Mouse (Mus musculus) lung, embryonic 15.5 days (tissue): ENCODE results near the gene 1110032A03Rik. TPM values are rescaled to one million over a fixed set of nuclear protein-coding genes. Genes with fewer than 3 reads are reported as not detected.

Source experiments
- ATAC-seq: fragments of 200-750 bp; cut with Nextera tagmentation; 2 replicates; pipeline ENCODE4 v1.8.0; 2017; ENCODE audit warnings: moderate number of reproducible peaks, borderline replicate concordance; ENCODE audit not compliant: low FRiP score, low TSS enrichment; ENCODE audit errors: extremely low read depth
- H3K27ac ChIP-seq: fragments of 300-500 bp; sonication (generic); 2 replicates; pipeline ENCODE4 v1.5.1; 2015; ENCODE audit warnings: moderate library complexity, mild to moderate bottlenecking, inconsistent platforms
- H3K27me3 ChIP-seq: fragments of 300-500 bp; sonication (generic); 2 replicates; pipeline ENCODE4 v1.6.1; 2015; ENCODE audit warnings: inconsistent platforms
- H3K36me3 ChIP-seq: fragments of 300-500 bp; sonication (generic); 2 replicates; pipeline ENCODE4 v1.6.1; 2015; ENCODE audit warnings: inconsistent platforms
- H3K4me1 ChIP-seq: fragments of 300-500 bp; sonication (generic); 2 replicates; pipeline ENCODE4 v1.6.1; 2015; ENCODE audit warnings: inconsistent platforms
- H3K4me2 ChIP-seq: fragments of 300-500 bp; sonication (generic); 2 replicates; pipeline ENCODE4 v1.6.1; 2015; ENCODE audit warnings: inconsistent platforms, mild to moderate bottlenecking, moderate library complexity
- H3K4me3 ChIP-seq: fragments of 300-500 bp; sonication (generic); 2 replicates; pipeline ENCODE4 v1.5.1; 2015; ENCODE audit warnings: mild to moderate bottlenecking, inconsistent platforms
- H3K9ac ChIP-seq: fragments of 300-500 bp; sonication (generic); 2 replicates; pipeline ENCODE4 v1.6.1; 2015; ENCODE audit warnings: inconsistent platforms
- H3K9me3 ChIP-seq: fragments of 300-500 bp; sonication (generic); 2 replicates; pipeline ENCODE4 v1.6.1; 2016; ENCODE audit warnings: inconsistent platforms
- WGBS: fragments of 180-500 bp; shearing (Covaris S2); methylation state at CpG from one replicate; pipeline ENCODE4 v1.1.7; 2015; 5-methylcytosine and 5-hydroxymethylcytosine counted together
- polyA plus RNA-seq: library from polyadenylated mRNA; unstranded; fragments of >200 nt; fragmentation: Nextera tagmentation; extraction: Ambion mirVana; gene quantifications from 2 replicates; pipeline ENCODE4 v1.2.1, GENCODE M21; 2015

The 1110032A03Rik gene
- 31.7 and 35.8 TPM in 2 replicates for polyA plus RNA-seq

- Histone ChIP-seq H3K36me3 (peaks cover 25% of the 10 kb centered on the region), H3K27me3 (no peaks in the 10 kb centered on the region), H3K4me2 (peak within 1 kb of the TSS; percentile 77), H3K27ac (peak within 1 kb of the TSS; percentile 80), H3K9me3 (no peaks in the 10 kb centered on the region), H3K9ac (peak within 1 kb of the TSS; percentile 89), H3K4me1 (peaks cover 19% of the 10 kb centered on the region), H3K4me3 (peak within 1 kb of the TSS; percentile 89)
- WGBS: under 1% methylated on average over 47 of the region's 51 CpGs
- ATAC-seq: peak; percentile 83
Measured at GRCm38 (mm10) chr9:50774991-50775612, at the start of gene 1110032A03Rik, which contains the start of gene Alg9. Gene 1110032A03Rik (minus strand): TSS chr9:50775520. Gene Alg9 (plus strand): TSS chr9:50775019.

- peaks cover 30% of the 10 kb centered on the region for H3K36me3 ChIP-seq
- no peak overlapping the region for H3K4me3 ChIP-seq
- H3K4me2 ChIP-seq: no peak overlapping the region
- H3K9me3 ChIP-seq: no peaks in the 10 kb centered on the region
- no peak overlapping the region for H3K27ac ChIP-seq
- H3K9ac ChIP-seq: no peak overlapping the region
- no peaks in the 10 kb centered on the region for H3K4me1 ChIP-seq
- H3K27me3 ChIP-seq: no peaks in the 10 kb centered on the region
- peak; percentile 31; the same call in 1 of the 2 replicates for ATAC-seq
- 87% methylated on average over 11 of the region's 11 CpGs for WGBS
Measured at GRCm38 (mm10) chr9:50823779-50824453, 48.6 kb upstream of the 1110032A03Rik start.

GRCm38 (mm10) chr9:50822216-50822615, 46.9 kb upstream of the 1110032A03Rik start:
- no peak overlapping the region for H3K4me2 ChIP-seq
- 88% methylated on average over 5 of the region's 5 CpGs for WGBS

GRCm38 (mm10) chr9:50821651-50822050, 46.3 kb upstream of the 1110032A03Rik start:
- H3K9ac ChIP-seq: no peak overlapping the region
- no peaks in the 10 kb centered on the region for H3K27me3 ChIP-seq
- H3K27ac ChIP-seq: no peak overlapping the region
- no peak overlapping the region for H3K4me2 ChIP-seq
- 95% methylated on average over 6 of the region's 6 CpGs for WGBS
- no peak for ATAC-seq
- no peaks in the 10 kb centered on the region for H3K4me1 ChIP-seq
- no peak overlapping the region for H3K4me3 ChIP-seq
- peaks cover 24% of the 10 kb centered on the region; the same call in 1 of the 2 replicates for H3K36me3 ChIP-seq
- H3K9me3 ChIP-seq: no peaks in the 10 kb centered on the region

More at GRCm38 (mm10) chr9:50822216-50822615, 46.9 kb upstream of the 1110032A03Rik start:
- Histone ChIP-seq H3K27ac (no peak overlapping the region), H3K36me3 (peaks cover 21% of the 10 kb centered on the region; the same call in 1 of the 2 replicates), H3K9me3 (no peaks in the 10 kb centered on the region), H3K4me3 (no peak overlapping the region), H3K27me3 (no peaks in the 10 kb centered on the region), H3K4me1 (no peaks in the 10 kb centered on the region), H3K9ac (no peak overlapping the region)
- ATAC-seq: no peak

- Histone ChIP-seq H3K4me2 (no peak overlapping the region), H3K4me1 (no peaks in the 10 kb centered on the region), H3K27ac (no peak overlapping the region), H3K9me3 (no peaks in the 10 kb centered on the region), H3K36me3 (peaks cover 24% of the 10 kb centered on the region; the same call in 1 of the 2 replicates), H3K9ac (no peak overlapping the region), H3K4me3 (no peak overlapping the region), H3K27me3 (no peaks in the 10 kb centered on the region)
- WGBS: 86% methylated on average over 6 of the region's 6 CpGs
- no peak for ATAC-seq
Measured at GRCm38 (mm10) chr9:50819716-50820115, 44.4 kb upstream of the 1110032A03Rik start.

- H3K36me3 ChIP-seq: peaks cover 31% of the 10 kb centered on the region
- no peak for ATAC-seq
- no peaks in the 10 kb centered on the region for H3K9me3 ChIP-seq
Measured at GRCm38 (mm10) chr9:50818050-50818449, 42.7 kb upstream of the 1110032A03Rik start.

GRCm38 (mm10) chr9:50816512-50816911, 41.2 kb upstream of the 1110032A03Rik start:
- H3K9me3 ChIP-seq: no peaks in the 10 kb centered on the region
- H3K4me1 ChIP-seq: no peaks in the 10 kb centered on the region
- no peak overlapping the region for H3K4me3 ChIP-seq
- no peak overlapping the region for H3K27ac ChIP-seq
- WGBS: 100% methylated on average over 1 of the region's 1 CpGs
- no peak overlapping the region for H3K4me2 ChIP-seq
- H3K9ac ChIP-seq: no peak overlapping the region
- H3K36me3 ChIP-seq: peaks cover 34% of the 10 kb centered on the region
- ATAC-seq: no peak
- no peaks in the 10 kb centered on the region for H3K27me3 ChIP-seq

More at GRCm38 (mm10) chr9:50818050-50818449, 42.7 kb upstream of the 1110032A03Rik start:
- H3K27ac ChIP-seq: no peak overlapping the region
- no peaks in the 10 kb centered on the region for H3K4me1 ChIP-seq
- no peak overlapping the region for H3K4me3 ChIP-seq
- no peaks in the 10 kb centered on the region for H3K27me3 ChIP-seq
- H3K9ac ChIP-seq: no peak overlapping the region
- no peak overlapping the region for H3K4me2 ChIP-seq
- WGBS: 68% methylated on average over 6 of the region's 6 CpGs

GRCm38 (mm10) chr9:50815666-50816065, 40.3 kb upstream of the 1110032A03Rik start:
- Histone ChIP-seq H3K4me3 (no peak overlapping the region), H3K4me1 (no peaks in the 10 kb centered on the region), H3K36me3 (peaks cover 40% of the 10 kb centered on the region), H3K27ac (no peak overlapping the region), H3K9me3 (no peaks in the 10 kb centered on the region), H3K4me2 (no peak overlapping the region), H3K27me3 (no peaks in the 10 kb centered on the region), H3K9ac (no peak overlapping the region)
- ATAC-seq: no peak
- 92% methylated on average over 4 of the region's 4 CpGs for WGBS

- Histone ChIP-seq H3K4me2 (no peak overlapping the region), H3K9ac (no peak overlapping the region), H3K36me3 (peaks cover 41% of the 10 kb centered on the region), H3K27ac (no peak overlapping the region), H3K4me1 (no peaks in the 10 kb centered on the region), H3K27me3 (no peaks in the 10 kb centered on the region), H3K4me3 (no peak overlapping the region), H3K9me3 (no peaks in the 10 kb centered on the region)
- 96% methylated on average over 5 of the region's 5 CpGs for WGBS
- no peak for ATAC-seq
Measured at GRCm38 (mm10) chr9:50813796-50814195, 38.5 kb upstream of the 1110032A03Rik start.

GRCm38 (mm10) chr9:50811746-50812145, 36.4 kb upstream of the 1110032A03Rik start:
- 75% methylated on average over 2 of the region's 2 CpGs for WGBS
- ATAC-seq: no peak
- Histone ChIP-seq H3K4me1 (no peaks in the 10 kb centered on the region), H3K9ac (no peak overlapping the region), H3K27me3 (no peaks in the 10 kb centered on the region), H3K36me3 (peaks cover 52% of the 10 kb centered on the region), H3K4me3 (no peak overlapping the region), H3K4me2 (no peak overlapping the region), H3K9me3 (no peaks in the 10 kb centered on the region), H3K27ac (no peak overlapping the region)

- Histone ChIP-seq H3K4me2 (no peak overlapping the region), H3K9ac (no peak overlapping the region), H3K27me3 (no peaks in the 10 kb centered on the region), H3K4me3 (no peak overlapping the region), H3K9me3 (no peaks in the 10 kb centered on the region), H3K36me3 (peaks cover 49% of the 10 kb centered on the region), H3K27ac (no peak overlapping the region), H3K4me1 (no peaks in the 10 kb centered on the region)
- 92% methylated on average over 7 of the region's 7 CpGs for WGBS
- ATAC-seq: no peak
Measured at GRCm38 (mm10) chr9:50811187-50811586, 35.9 kb upstream of the 1110032A03Rik start.

- H3K4me3 ChIP-seq: no peak overlapping the region
- H3K4me2 ChIP-seq: no peak overlapping the region
- no peak overlapping the region for H3K9ac ChIP-seq
- peaks cover 65% of the 10 kb centered on the region for H3K36me3 ChIP-seq
- H3K4me1 ChIP-seq: no peaks in the 10 kb centered on the region
- no peaks in the 10 kb centered on the region for H3K27me3 ChIP-seq
- no peaks in the 10 kb centered on the region for H3K9me3 ChIP-seq
- no peak overlapping the region for H3K27ac ChIP-seq
- ATAC-seq: no peak
- 90% methylated on average over 13 of the region's 13 CpGs for WGBS
Measured at GRCm38 (mm10) chr9:50809146-50809545, 33.8 kb upstream of the 1110032A03Rik start.
